Mouse (Mus musculus): ENCODE measurements around the gene Esrrg. TPM values are rescaled to one million over a fixed set of nuclear protein-coding genes. Genes with fewer than 3 reads are reported as not detected.

Gene Esrrg
- total and polyA plus RNA-seq, 3 experiments, result not detected

DNA sequence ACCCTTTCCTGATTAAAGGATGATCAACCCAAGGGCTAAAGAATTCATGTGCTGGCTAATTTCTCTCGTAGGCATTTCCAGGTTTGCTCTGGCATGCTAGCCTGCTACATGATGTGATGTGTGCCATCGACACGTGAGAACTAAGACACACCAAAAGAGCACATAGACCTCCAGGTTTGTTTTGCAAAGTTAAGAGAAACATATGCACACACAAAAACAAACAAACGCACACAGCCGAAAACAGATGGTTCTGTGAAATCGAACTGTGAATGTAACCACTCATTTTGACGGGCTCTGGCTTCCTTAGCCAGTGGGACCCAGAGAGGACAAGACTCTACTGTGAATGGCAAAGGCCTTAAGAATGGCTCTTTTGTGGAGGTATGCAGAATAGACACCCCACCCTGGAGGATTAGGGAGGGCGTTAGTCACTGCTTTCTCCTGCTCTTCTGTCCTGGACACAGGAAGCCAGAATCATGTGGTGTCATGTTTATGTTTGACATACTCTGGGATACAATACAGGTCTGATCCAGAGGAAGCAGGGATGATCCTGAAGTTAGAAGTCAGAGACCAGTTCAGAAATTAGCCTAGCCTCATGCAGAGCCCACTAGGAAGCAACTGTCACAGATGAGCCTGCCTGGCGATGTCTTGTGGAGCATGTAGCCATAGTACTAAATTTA is 217.0 kb downstream of the Esrrg start:
- TF ChIP-seq SMC3 (IDR thresholded peaks at IDR 0.05; ENCODE audit: low read depth, low read length) (no peak), USF2 (conservative IDR thresholded peaks at IDR 0.05; ENCODE audit: low read depth, low read length) (no peak), ZMIZ1 (IDR thresholded peaks at IDR 0.05; ENCODE audit: low read depth, low read length) (no peak), RAD21 (IDR thresholded peaks at IDR 0.05; ENCODE audit: low read depth, low read length) (no peak), RCOR1 (conservative IDR thresholded peaks at IDR 0.05; ENCODE audit: low read depth, low read length) (no peak), POLR2AphosphoS2 (IDR thresholded peaks at IDR 0.05; ENCODE audit: low read depth, low read length) (no peak), ZKSCAN1 (IDR thresholded peaks at IDR 0.05; ENCODE audit: borderline replicate concordance, low read depth, low read length) (no peak), CTCF (conservative IDR thresholded peaks at IDR 0.05 in 1 of 2, IDR thresholded peaks at IDR 0.05 in 1 of 2; ENCODE audit: low read depth in 2 of 2, low read length in 2 of 2) (no peak), ETS1 (conservative IDR thresholded peaks at IDR 0.05; ENCODE audit: low read depth, low read length) (no peak), ZNF384 (IDR thresholded peaks at IDR 0.05; ENCODE audit: low read depth, low read length) (no peak), JUND (conservative IDR thresholded peaks at IDR 0.05; ENCODE audit: low read depth, low read length) (no peak), EP300 (IDR thresholded peaks at IDR 0.05; ENCODE audit: low read length) (no peak), CHD2 (IDR thresholded peaks at IDR 0.05; ENCODE audit: low read length) (no peak), IRF4 (IDR thresholded peaks at IDR 0.05; ENCODE audit: low read depth, low read length) (no peak), JUN (IDR thresholded peaks at IDR 0.05; ENCODE audit: insufficient read depth, low read depth, low read length) (no peak), MAZ (IDR thresholded peaks at IDR 0.05; ENCODE audit: low read depth, low read length) (no peak), CHD1 (IDR thresholded peaks at IDR 0.05; ENCODE audit: low read depth, low read length) (no peak), UBTF (IDR thresholded peaks at IDR 0.05; ENCODE audit: low read depth, low read length) (no peak)
- Histone ChIP-seq H3K27ac (ENCODE audit: insufficient read depth, low read depth) (no peak overlapping the region), H3K4me1 (ENCODE audit: control insufficient read depth in 1 of 2, insufficient read depth in 2 of 2) (no peaks in the 10 kb centered on the region), H3K36me3 (replicated peaks in 1 of 2; ENCODE audit: control insufficient read depth in 1 of 2, insufficient read depth in 1 of 2, low read length in 1 of 2) (no peaks in the 10 kb centered on the region), H3K4me3 (replicated peaks in 1 of 3; ENCODE audit: low read depth in 2 of 3, low read length in 2 of 3, poor library complexity in 1 of 3) (no peak overlapping the region), H3K4me2 (ENCODE audit: insufficient read depth, low read depth, poor library complexity, severe bottlenecking) (no peak overlapping the region), H3K79me2 (replicated peaks; ENCODE audit: control insufficient read depth, extremely low read depth, insufficient read depth, poor library complexity, severe bottlenecking) (no peaks in the 10 kb centered on the region), H3K27me3 (replicated peaks) (no peaks in the 10 kb centered on the region), H3K9me3 (replicated peaks; ENCODE audit: low read length) (peaks cover 81% of the 10 kb centered on the region), H3K9ac (ENCODE audit: insufficient read depth, low read depth) (no peak overlapping the region)
- in situ Hi-C loops (cut with MboI; ENCODE audit: low pct_ligation_motif_present, low pct_unique_long_range_greater_than_20kb, low sequenced_read_pairs), result no loop called here
- no peak for DNase-seq (ENCODE audit: extremely low read depth)
- dilution Hi-C loops (cut with MboI; ENCODE audit: extremely low pct_ligation_motif_present, extremely low pct_unique_long_range_greater_than_20kb, low sequenced_read_pairs), result no loop called here

DNA sequence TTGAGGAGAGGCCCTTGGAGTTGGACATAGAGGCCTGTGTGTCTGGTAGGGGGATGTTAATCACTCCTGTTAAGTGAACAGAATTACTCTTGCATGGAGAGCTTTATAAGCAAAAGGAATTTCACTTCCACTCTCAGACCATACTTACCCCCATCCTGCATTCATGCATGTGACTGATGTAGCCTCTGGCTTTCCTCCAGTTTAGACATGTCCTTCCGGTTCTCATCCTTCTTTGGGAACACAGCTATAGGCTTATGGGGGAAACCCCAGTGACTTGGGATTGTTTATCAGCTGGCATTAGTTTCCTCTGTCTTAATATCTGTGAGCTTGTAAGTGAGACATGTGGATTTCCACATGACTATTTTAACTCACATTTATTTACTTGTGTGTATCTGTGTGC is 217.5 kb downstream of the Esrrg start:
- in situ Hi-C loops (cut with MboI; ENCODE audit: low pct_ligation_motif_present, low pct_unique_long_range_greater_than_20kb, low sequenced_read_pairs), result no loop called here
- H3K4me3 ChIP-seq (replicated peaks in 1 of 3; ENCODE audit: low read depth in 2 of 3, low read length in 2 of 3, poor library complexity in 1 of 3), result no peak overlapping the region
- dilution Hi-C loops (cut with MboI; ENCODE audit: extremely low pct_ligation_motif_present, extremely low pct_unique_long_range_greater_than_20kb, low sequenced_read_pairs), result no loop called here
- no peak overlapping the region for H3K9ac ChIP-seq (ENCODE audit: insufficient read depth, low read depth)
- no peak for DNase-seq (ENCODE audit: extremely low read depth)
- no peak overlapping the region for H3K27ac ChIP-seq (ENCODE audit: insufficient read depth, low read depth)
- H3K27me3 ChIP-seq (replicated peaks), result no peaks in the 10 kb centered on the region
- no peak for TF ChIP-seq NRF1 (IDR thresholded peaks at IDR 0.05; ENCODE audit: low read depth, low read length)
- TF ChIP-seq IRF4 (IDR thresholded peaks at IDR 0.05; ENCODE audit: low read depth, low read length), result no peak
- TF ChIP-seq SIN3A (IDR thresholded peaks at IDR 0.05; ENCODE audit: low read length), result no peak
- TF ChIP-seq ETS1 (conservative IDR thresholded peaks at IDR 0.05; ENCODE audit: low read depth, low read length), result no peak
- no peak for TF ChIP-seq KAT2A (IDR thresholded peaks at IDR 0.05; ENCODE audit: insufficient replicate concordance, low read length)
- no peak for TF ChIP-seq TBP (conservative IDR thresholded peaks at IDR 0.05; ENCODE audit: low read depth, low read length)
- no peaks in the 10 kb centered on the region for H3K4me1 ChIP-seq (ENCODE audit: control insufficient read depth in 1 of 2, insufficient read depth in 2 of 2)
- H3K79me2 ChIP-seq (replicated peaks; ENCODE audit: control insufficient read depth, extremely low read depth, insufficient read depth, poor library complexity, severe bottlenecking), result no peaks in the 10 kb centered on the region
- H3K9me3 ChIP-seq (replicated peaks; ENCODE audit: low read length), result peaks cover 77% of the 10 kb centered on the region
- H3K4me2 ChIP-seq (ENCODE audit: insufficient read depth, low read depth, poor library complexity, severe bottlenecking), result no peak overlapping the region
- H3K36me3 ChIP-seq (replicated peaks in 1 of 2; ENCODE audit: control insufficient read depth in 1 of 2, insufficient read depth in 1 of 2, low read length in 1 of 2), result no peaks in the 10 kb centered on the region
